Mouse (Mus musculus) bone marrow macrophage, adult 2 months (primary cell): Measurements from ENCODE around the gene Gm4303.
"Not testable (repeated sequence)": the region's sequence is repeated elsewhere in the genome, so short reads cannot be mapped to it uniquely, and the experiment has no call there.

Experiments used
- CTCF ChIP-seq: IDR thresholded peaks from 2 replicates; pipeline ENCODE4 v1.5.1; 2012; ENCODE audit warnings: low read depth, mild to moderate bottlenecking, low read length, moderate library complexity
- POLR2A ChIP-seq: IDR thresholded peaks from 2 replicates; pipeline ENCODE4 v1.6.1; 2012; ENCODE audit warnings: mild to moderate bottlenecking, low read depth, low read length, borderline replicate concordance

- not testable (repeated sequence) for TF ChIP-seq POLR2A, CTCF
Observed at GRCm38 (mm10) chr10:100350793-100351192, 5.0 kb downstream of the Gm4303 start, which contains the start of gene Gm4305.
